Mouse (Mus musculus): ENCODE data around the gene Mas1. TPM values are rescaled to one million over a fixed set of nuclear protein-coding genes. Genes with fewer than 3 reads are reported as not detected.
"Not testable (repeated sequence)": the region's sequence is repeated elsewhere in the genome, so short reads cannot be mapped to it uniquely, and the experiment has no call there.

The Mas1 gene
- polyA plus RNA-seq, 1 experiment from 2014 or later, result 1.7 TPM

DNA sequence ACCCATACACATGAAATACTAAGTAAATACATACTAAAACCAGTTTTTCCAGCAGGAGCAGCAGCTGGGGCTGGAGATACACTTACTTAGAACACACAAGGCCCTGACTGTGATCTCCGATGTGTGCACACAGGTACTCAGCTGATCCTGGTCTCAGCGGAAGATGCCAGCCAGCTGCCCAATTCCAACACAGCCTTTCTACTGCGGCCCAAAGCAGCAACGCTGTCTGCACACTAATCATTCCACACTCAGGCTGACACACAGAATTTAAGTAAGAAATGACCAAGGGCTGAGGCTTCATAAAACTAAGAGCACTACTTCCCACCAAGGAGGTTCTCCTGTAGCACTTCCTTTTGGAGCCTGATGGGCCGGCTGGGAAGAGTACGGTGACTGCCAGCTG, 34.3 kb upstream of the Mas1 start:
- Histone ChIP-seq H3K4me1 (peaks cover 12% of the 10 kb centered on the region), H3K36me3 (peaks cover 38% of the 10 kb centered on the region), H3K4me2 (replicated peaks) (no peak overlapping the region), H3K4me3 (no peak overlapping the region), H3K27ac (no peak overlapping the region; the same call in 1 of the 2 replicates), H3K9ac (no peak overlapping the region), H3K27me3 (no peaks in the 10 kb centered on the region), H3K9me3 (no peaks in the 10 kb centered on the region)
- no peak for ATAC-seq (ENCODE audit: low FRiP score, low read depth)
- 95% methylated on average over 6 of the region's 6 CpGs for WGBS

DNA sequence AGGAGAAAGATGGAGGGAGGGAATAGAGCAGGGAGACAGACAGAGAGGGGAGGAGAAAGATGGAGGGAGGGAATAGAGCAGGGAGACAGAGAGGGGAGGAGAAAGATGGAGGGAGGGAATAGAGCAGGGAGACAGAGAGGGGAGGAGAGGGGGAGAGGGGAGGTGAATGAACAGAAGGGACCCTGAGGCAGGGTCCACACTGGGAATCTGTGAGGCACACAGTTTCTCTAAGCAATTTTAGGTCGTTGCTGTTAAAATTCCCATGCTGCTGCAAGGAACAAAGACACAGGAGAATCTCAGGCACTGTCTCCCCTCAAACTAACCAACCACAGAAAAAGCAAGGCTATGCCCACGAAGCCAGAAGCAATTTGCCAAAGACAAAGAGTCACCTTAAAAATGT, 30.7 kb upstream of the Mas1 start:
- not testable (repeated sequence) for H3K4me2 ChIP-seq (replicated peaks); H3K4me3 ChIP-seq; H3K9me3 ChIP-seq; H3K27me3 ChIP-seq; H3K9ac ChIP-seq; ATAC-seq (ENCODE audit: low FRiP score, low read depth)
- H3K27ac ChIP-seq, result peak overlapping the region; percentile 6; the same call in 1 of the 2 replicates
- peaks cover 34% of the 10 kb centered on the region for H3K36me3 ChIP-seq
- H3K4me1 ChIP-seq, result peaks cover 11% of the 10 kb centered on the region
- 53% methylated on average over 2 of the region's 2 CpGs for WGBS

DNA sequence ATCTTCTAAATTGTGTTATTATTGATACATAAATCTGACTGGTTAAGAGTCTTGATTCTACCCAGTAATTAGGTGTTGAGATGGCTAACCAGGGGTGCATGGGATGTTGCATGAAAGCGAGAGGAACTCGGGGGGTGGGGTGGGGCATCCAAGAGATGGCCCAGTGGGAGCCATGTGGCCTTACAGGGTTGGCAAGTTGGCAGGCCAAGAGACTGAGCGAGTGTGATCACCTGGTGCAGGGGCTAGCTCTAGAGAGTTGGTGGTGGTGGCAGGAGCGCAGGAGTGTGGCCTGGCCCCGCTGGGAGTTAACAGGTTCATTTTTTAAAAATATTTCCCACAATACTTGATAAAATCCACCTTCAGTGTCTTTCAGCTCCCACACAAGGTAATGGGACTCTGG, 29.7 kb upstream of the Mas1 start:
- Histone ChIP-seq H3K27ac (no peak overlapping the region), H3K36me3 (peaks cover 34% of the 10 kb centered on the region), H3K27me3 (no peaks in the 10 kb centered on the region), H3K9me3 (no peaks in the 10 kb centered on the region), H3K4me1 (peaks cover 2% of the 10 kb centered on the region; the same call in 1 of the 2 replicates), H3K4me3 (no peak overlapping the region), H3K9ac (no peak overlapping the region), H3K4me2 (replicated peaks) (no peak overlapping the region)
- WGBS, result 82% methylated on average over 5 of the region's 5 CpGs
- ATAC-seq (ENCODE audit: low FRiP score, low read depth), result no peak

- no peak overlapping the region for H3K9ac ChIP-seq
- 0 out of 2 replicates have a peak, but pooled peaks cover 4% of the 10 kb centered on the region for H3K4me1 ChIP-seq
- H3K9me3 ChIP-seq, result no peaks in the 10 kb centered on the region
- no peaks in the 10 kb centered on the region for H3K27me3 ChIP-seq
- H3K36me3 ChIP-seq, result peaks cover 36% of the 10 kb centered on the region; the same call in 1 of the 2 replicates
- no peak overlapping the region for H3K27ac ChIP-seq
- WGBS, result 90% methylated on average over 9 of the region's 9 CpGs
- no peak overlapping the region for H3K4me2 ChIP-seq (replicated peaks)
- no peak overlapping the region for H3K4me3 ChIP-seq
- ATAC-seq (ENCODE audit: low FRiP score, low read depth), result no peak
Measured at GRCm38 (mm10) chr17:12892033-12892432, 24.1 kb upstream of the Mas1 start.

DNA sequence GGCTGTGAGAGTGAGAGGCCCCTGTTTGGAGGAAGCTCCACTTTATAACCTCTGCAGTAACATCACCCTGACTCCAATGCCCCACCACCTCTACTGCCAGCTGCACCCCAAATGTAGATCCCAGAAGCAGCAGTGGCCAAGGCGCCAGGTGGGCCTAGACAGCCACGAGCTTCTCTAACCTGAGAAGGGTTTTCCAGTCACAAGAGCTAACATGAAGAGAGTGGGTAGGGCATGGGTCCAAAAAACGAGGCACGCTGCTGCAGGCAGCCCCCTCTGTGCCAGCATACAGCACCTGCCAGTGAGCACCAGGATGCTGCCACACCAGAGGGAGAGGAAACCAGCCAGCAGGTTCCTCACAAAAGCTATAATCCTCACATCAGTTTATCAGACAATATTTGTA, 23.1 kb upstream of the Mas1 start:
- no peaks in the 10 kb centered on the region for H3K27me3 ChIP-seq
- H3K4me1 ChIP-seq, result peaks cover 12% of the 10 kb centered on the region
- H3K9me3 ChIP-seq, result no peaks in the 10 kb centered on the region
- ATAC-seq (ENCODE audit: low FRiP score, low read depth), result no peak
- H3K4me2 ChIP-seq (replicated peaks), result no peak overlapping the region
- no peak overlapping the region for H3K9ac ChIP-seq
- H3K4me3 ChIP-seq, result no peak overlapping the region
- H3K36me3 ChIP-seq, result peaks cover 29% of the 10 kb centered on the region; the same call in 1 of the 2 replicates
- no peak overlapping the region for H3K27ac ChIP-seq
- WGBS, result 86% methylated on average over 4 of the region's 4 CpGs

GRCm38 (mm10) chr17:12887021-12887775, 19.3 kb upstream of the Mas1 start:
- Histone ChIP-seq H3K4me3 (no peak overlapping the region), H3K4me1 (peaks cover 17% of the 10 kb centered on the region), H3K9me3 (no peaks in the 10 kb centered on the region), H3K36me3 (peaks cover 26% of the 10 kb centered on the region; the same call in 1 of the 2 replicates), H3K27ac (peak overlapping the region; percentile 45), H3K9ac (no peak overlapping the region), H3K4me2 (replicated peaks) (no peak overlapping the region), H3K27me3 (no peaks in the 10 kb centered on the region)
- WGBS, result 69% methylated on average over 15 of the region's 15 CpGs
- 0 out of 2 replicates have a peak, but pooled peaks have one; percentile 26 for ATAC-seq (ENCODE audit: low FRiP score, low read depth)

DNA sequence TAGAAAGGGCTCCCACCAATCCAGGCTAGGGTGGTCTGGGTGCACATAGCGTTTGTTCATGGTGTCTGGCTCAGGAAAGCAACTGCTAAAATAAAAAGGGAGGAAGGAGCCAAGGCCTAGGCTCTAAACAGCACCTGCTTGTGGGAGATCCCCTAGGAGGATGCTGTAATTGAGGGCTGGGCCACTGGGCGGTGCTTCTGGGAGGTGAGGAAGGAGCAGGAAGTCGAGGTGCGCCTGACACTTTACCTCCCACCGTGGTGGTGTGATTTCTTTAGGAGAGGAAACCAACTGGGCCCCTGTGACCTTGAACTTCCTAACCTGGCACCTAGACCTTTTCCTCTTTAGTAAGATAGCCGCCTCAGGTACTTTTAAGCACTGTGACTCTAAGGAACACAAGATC, 18.7 kb upstream of the Mas1 start:
- H3K4me3 ChIP-seq, result no peak overlapping the region
- H3K9ac ChIP-seq, result no peak overlapping the region
- ATAC-seq (ENCODE audit: low FRiP score, low read depth), result 0 out of 2 replicates have a peak, but pooled peaks have one; percentile 15
- peak overlapping the region; percentile 45; the same call in 1 of the 2 replicates for H3K27ac ChIP-seq
- peaks cover 20% of the 10 kb centered on the region; the same call in 1 of the 2 replicates for H3K36me3 ChIP-seq
- H3K27me3 ChIP-seq, result no peaks in the 10 kb centered on the region
- H3K9me3 ChIP-seq, result no peaks in the 10 kb centered on the region
- 26% methylated on average over 6 of the region's 6 CpGs for WGBS
- H3K4me2 ChIP-seq (replicated peaks), result no peak overlapping the region
- peaks cover 17% of the 10 kb centered on the region for H3K4me1 ChIP-seq

GRCm38 (mm10) chr17:12881216-12881615, 13.3 kb upstream of the Mas1 start:
- Histone ChIP-seq H3K4me1 (peaks cover 14% of the 10 kb centered on the region), H3K9ac (no peak overlapping the region), H3K27me3 (no peaks in the 10 kb centered on the region), H3K36me3 (no peaks in the 10 kb centered on the region), H3K4me3 (no peak overlapping the region), H3K27ac (no peak overlapping the region), H3K4me2 (replicated peaks) (no peak overlapping the region), H3K9me3 (no peaks in the 10 kb centered on the region)
- no peak for ATAC-seq (ENCODE audit: low FRiP score, low read depth)
- WGBS, result 84% methylated on average over 1 of the region's 1 CpGs

- Histone ChIP-seq H3K4me3 (peak overlapping the region; percentile 9), H3K4me1 (peaks cover 13% of the 10 kb centered on the region; the same call in 1 of the 2 replicates), H3K9ac (peak overlapping the region; percentile 21; the same call in 1 of the 2 replicates), H3K27me3 (no peaks in the 10 kb centered on the region), H3K9me3 (no peaks in the 10 kb centered on the region), H3K27ac (peak overlapping the region; percentile 33), H3K4me2 (replicated peaks) (peak overlapping the region; percentile 51), H3K36me3 (no peaks in the 10 kb centered on the region)
- 4% methylated on average over 14 of the region's 14 CpGs for WGBS
- ATAC-seq (ENCODE audit: low FRiP score, low read depth), result peak; percentile 83
Measured at GRCm38 (mm10) chr17:12880178-12880577, 12.2 kb upstream of the Mas1 start.

- peaks cover 35% of the 10 kb centered on the region for H3K4me1 ChIP-seq
- H3K4me2 ChIP-seq (replicated peaks), result no peak within 1 kb of the TSS
- H3K27ac ChIP-seq, result no peak within 1 kb of the TSS
- no peaks in the 10 kb centered on the region for H3K9me3 ChIP-seq
- WGBS, result 78% methylated on average over 5 of the region's 5 CpGs
- no peaks in the 10 kb centered on the region for H3K27me3 ChIP-seq
- ATAC-seq (ENCODE audit: low FRiP score, low read depth), result no peak
- no peaks in the 10 kb centered on the region for H3K36me3 ChIP-seq
- H3K9ac ChIP-seq, result no peak within 1 kb of the TSS
- H3K4me3 ChIP-seq, result no peak within 1 kb of the TSS
Measured at GRCm38 (mm10) chr17:12875734-12876133, 7.8 kb upstream of the Mas1 start, which contains the start of gene Mrgprh. Mrgprh (plus strand) TSS chr17:12876034.

DNA sequence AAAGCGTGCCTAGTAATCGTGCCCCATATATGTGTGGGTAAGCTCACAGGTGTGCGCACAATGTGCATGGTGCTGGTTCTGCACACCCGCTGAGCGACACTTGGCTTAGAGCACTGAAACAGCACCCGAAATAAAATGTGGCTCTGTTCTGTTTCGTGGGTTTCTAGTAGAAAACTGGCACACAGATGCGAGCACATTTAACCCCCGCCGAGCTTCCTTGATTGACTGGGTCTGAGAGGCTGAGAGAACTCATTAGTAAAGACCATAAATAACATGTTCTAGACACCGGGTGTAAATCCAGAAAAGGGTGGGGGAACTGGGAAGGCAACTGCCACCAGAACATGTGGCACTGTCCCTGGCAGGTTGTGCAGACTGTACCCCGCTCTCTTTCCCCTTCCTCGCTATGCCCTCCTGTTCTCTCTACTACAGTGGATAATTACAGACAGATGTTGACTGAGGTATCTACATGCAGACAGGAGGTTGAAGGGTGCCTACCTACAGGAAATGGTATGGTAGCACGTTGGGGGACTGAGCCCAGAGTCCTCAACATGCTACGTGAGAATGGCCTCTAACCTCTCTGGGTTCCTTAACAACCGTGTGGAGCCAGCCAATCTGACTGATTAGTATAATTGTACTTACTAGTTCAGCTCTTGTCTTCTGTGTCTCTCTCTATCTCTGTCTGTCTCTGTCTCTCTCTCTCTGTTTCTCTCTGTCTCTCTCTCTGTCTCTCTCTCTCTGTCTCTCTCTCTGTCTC, 4.5 kb upstream of the Mas1 start:
- Histone ChIP-seq H3K4me1 (peaks cover 50% of the 10 kb centered on the region), H3K9ac (no peak overlapping the region), H3K27ac (no peak overlapping the region), H3K36me3 (no peaks in the 10 kb centered on the region), H3K4me3 (no peak overlapping the region), H3K9me3 (no peaks in the 10 kb centered on the region), H3K27me3 (no peaks in the 10 kb centered on the region), H3K4me2 (replicated peaks) (peak overlapping the region; percentile 44)
- ATAC-seq (ENCODE audit: low FRiP score, low read depth), result peak; percentile 70
- WGBS, result 16% methylated on average over 16 of the region's 16 CpGs

DNA sequence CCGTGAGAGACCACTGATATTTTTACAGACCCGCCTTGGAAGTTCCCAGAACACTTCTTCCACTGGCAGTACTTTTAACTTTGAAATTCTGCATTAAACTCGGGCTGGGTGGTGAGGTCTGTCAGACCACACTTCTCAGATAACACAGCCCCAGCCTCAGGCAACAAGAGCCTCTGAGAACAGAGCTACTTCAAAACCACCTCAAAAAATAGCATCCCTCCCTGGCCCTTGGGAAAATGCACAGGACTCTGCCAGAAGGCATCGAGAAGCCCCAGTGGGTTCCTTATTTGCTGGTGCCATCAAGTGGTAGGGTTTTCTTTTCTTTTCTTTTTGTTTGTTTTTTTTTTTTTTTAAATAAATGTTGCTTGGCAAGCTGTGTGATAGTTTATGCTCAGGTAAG, 697 bp upstream of the Mas1 start:
- WGBS, result 9% methylated on average over 4 of the region's 4 CpGs
- H3K4me2 ChIP-seq (replicated peaks), result no peak overlapping the region
- no peak overlapping the region for H3K4me3 ChIP-seq
- ATAC-seq (ENCODE audit: low FRiP score, low read depth), result peak; percentile 20; the same call in 1 of the 2 replicates
- no peaks in the 10 kb centered on the region for H3K9me3 ChIP-seq
- no peaks in the 10 kb centered on the region for H3K36me3 ChIP-seq
- peaks cover 50% of the 10 kb centered on the region for H3K4me1 ChIP-seq
- H3K9ac ChIP-seq, result no peak overlapping the region
- H3K27me3 ChIP-seq, result no peaks in the 10 kb centered on the region
- H3K27ac ChIP-seq, result peak overlapping the region; percentile 48; the same call in 1 of the 2 replicates

All from limb, embryonic 13.5 days (tissue).